Mouse (Mus musculus) subcutaneous adipose tissue, adult 2 months (tissue): ENCODE results near the gene Olfr798. TPM values are rescaled to one million over a fixed set of nuclear protein-coding genes. Genes with fewer than 3 reads are reported as not detected.

Source experiments
- polyA plus RNA-seq: library from polyadenylated mRNA; depleted of rRNA; stranded (reverse); fragments of >200 nt; gene quantifications from 2 replicates; pipeline ENCODE4 v1.2.3, GENCODE M21; 2012; ENCODE audit warnings: low replicate concordance; rRNA removed

Olfr798 gene
- polyA plus RNA-seq, result not detected in 2 replicates

DNA sequence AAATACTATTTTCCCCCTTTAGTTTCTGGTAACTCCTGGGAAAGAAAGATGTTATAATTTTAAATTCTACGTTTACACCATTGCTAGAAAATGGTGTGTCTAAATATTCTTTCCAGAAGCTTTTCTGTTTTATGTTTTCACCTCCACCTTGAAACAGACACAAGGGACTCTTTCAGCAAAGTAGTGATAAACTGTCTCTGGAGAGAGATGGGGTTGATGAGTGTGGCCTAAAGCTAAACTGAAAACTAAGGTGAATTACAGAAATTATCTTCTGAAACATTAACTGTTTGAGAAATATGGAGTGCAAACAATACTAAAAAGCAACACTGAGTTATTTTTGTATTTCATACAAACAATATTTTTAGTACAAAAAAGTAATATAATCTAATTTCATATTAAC lies at the start of gene Olfr798:
Gene Olfr798 (minus strand): TSS at position 101 of the 400 bp plus-strand sequence.

DNA sequence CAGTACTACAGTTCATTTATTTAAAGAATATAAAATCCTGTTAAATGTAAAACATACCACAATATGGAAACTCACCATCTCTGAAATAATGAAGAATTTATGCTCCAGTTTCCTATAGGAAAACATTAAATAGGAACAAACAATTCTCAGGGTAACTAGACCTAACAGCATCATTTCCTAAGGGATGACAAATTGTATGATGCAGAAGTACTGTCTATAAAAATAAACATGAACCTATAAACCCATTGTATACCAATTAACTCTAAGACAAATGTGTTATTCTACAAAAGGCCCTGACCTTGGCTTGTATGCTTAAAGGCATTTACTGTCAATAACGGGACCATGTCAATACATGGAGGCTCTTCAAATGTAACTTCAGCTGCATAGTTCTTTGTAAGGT lies 46.0 kb upstream of the Olfr798 start, which contains the start of gene Olfr801:
Gene Olfr801 (minus strand): TSS at position 101 of the 400 bp plus-strand sequence.

DNA sequence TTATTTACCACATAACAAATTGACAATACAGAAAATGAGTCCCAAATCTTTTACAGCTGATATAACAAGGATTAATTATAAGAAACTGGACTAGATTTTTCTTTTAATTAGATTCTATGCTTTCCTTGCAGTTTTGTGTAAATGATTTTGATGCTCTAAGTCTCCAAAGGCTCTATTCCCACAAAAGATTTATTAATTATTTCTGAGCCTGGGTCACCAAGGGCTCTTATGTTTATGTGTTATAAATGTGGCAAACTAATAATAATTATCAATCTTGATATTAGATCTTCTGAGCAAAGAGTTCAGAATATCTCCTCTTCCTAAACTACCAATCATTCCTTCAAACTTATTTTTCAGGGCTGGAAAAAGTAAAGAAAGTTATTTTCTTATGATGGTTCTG lies 29.7 kb upstream of the Olfr798 start, which contains the start of gene Olfr800:
Gene Olfr800 (plus strand): TSS at position 301 of the 400 bp plus-strand sequence.

DNA sequence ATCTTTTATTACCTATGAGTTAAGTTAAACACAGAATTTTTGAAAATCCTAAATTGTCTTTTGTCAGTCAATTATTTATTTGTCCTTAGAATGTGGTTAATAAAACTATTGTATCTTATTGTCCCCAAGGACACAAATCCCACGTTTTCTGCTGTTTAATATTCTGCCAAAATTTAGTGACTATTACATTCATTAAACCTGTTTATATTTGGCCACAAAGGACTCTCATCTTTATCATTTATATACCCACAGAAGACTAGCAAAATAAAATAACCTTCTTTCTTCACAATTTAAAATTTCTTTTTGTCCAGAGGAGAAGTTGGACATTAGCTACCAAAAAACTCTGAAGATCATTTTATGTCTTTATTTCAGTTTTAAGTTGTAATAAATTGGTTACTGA lies 9.4 kb upstream of the Olfr798 start, which contains the start of gene Olfr799:
Gene Olfr799 (plus strand): TSS at position 301 of the 400 bp plus-strand sequence.

DNA sequence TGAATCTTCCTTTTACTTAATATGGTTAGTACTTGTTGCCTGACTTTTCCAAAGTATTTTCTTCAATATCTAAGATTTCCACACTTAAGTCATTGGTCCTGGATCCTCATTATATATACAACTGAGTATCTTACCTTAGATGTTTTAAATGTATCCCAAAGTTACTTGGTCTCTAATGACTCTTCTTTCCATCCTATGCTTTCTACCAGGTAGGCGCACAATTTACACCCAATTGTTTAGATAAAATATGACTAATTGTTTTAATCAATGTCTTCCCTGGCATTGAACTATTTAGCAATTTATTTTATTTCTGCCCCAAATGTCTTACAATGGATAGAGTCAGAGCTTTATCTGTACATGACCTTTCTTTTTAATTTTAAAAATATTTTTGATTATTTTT lies 15.3 kb downstream of the Olfr798 start, which contains the start of gene Olfr796:
Gene Olfr796 (minus strand): TSS at position 101 of the 400 bp plus-strand sequence.

Other genes starting within 250 kb of the Olfr798 start
- gene Olfr784, start 243.9 kb downstream of the Olfr798 start, polyA plus RNA-seq, result 0.12 TPM in 1 of 2 replicates, not detected in the other
- gene Olfr785, start 222.5 kb downstream of the Olfr798 start, polyA plus RNA-seq, result not detected in 2 replicates
- gene Olfr786, start 200.6 kb downstream of the Olfr798 start, polyA plus RNA-seq, result not detected in 2 replicates
- not detected in 2 replicates for gene Olfr787, start 166.1 kb downstream of the Olfr798 start, polyA plus RNA-seq
- not detected in 2 replicates for gene Olfr788, start 156.9 kb downstream of the Olfr798 start, polyA plus RNA-seq
- gene Olfr789, start 143.2 kb downstream of the Olfr798 start, polyA plus RNA-seq, result not detected in 2 replicates
- gene Olfr790, start 129.4 kb downstream of the Olfr798 start, polyA plus RNA-seq, result not detected in 2 replicates
- not detected in 2 replicates for gene Olfr791, start 106.1 kb downstream of the Olfr798 start, polyA plus RNA-seq
- gene Olfr792, start 88.8 kb downstream of the Olfr798 start, polyA plus RNA-seq, result not detected in 2 replicates
- not detected in 2 replicates for gene Olfr794, start 60.3 kb downstream of the Olfr798 start, polyA plus RNA-seq
- gene Olfr796, start 15.4 kb downstream of the Olfr798 start, polyA plus RNA-seq, result not detected in 2 replicates
- gene Olfr799, start 9.6 kb upstream of the Olfr798 start, polyA plus RNA-seq, result not detected in 2 replicates
- not detected in 2 replicates for gene Olfr800, start 29.8 kb upstream of the Olfr798 start, polyA plus RNA-seq
- gene Olfr801, start 45.9 kb upstream of the Olfr798 start, polyA plus RNA-seq, result not detected in 2 replicates
- not detected in 2 replicates for gene Olfr802, start 60.2 kb upstream of the Olfr798 start, polyA plus RNA-seq
- not detected in 2 replicates for gene Olfr803, start 66.4 kb upstream of the Olfr798 start, polyA plus RNA-seq
- gene Olfr804, start 75.3 kb upstream of the Olfr798 start, polyA plus RNA-seq, result not detected in 2 replicates
- not detected in 2 replicates for gene Olfr805, start 101.4 kb upstream of the Olfr798 start, polyA plus RNA-seq
- gene Olfr806, start 114.0 kb upstream of the Olfr798 start, polyA plus RNA-seq, result not detected in 2 replicates
- gene Olfr807, start 129.9 kb upstream of the Olfr798 start, polyA plus RNA-seq, result not detected in 2 replicates
- gene Olfr808, start 137.5 kb upstream of the Olfr798 start, polyA plus RNA-seq, result not detected in 2 replicates
- not detected in 2 replicates for gene Olfr809, start 146.7 kb upstream of the Olfr798 start, polyA plus RNA-seq
- gene Olfr810, start 167.0 kb upstream of the Olfr798 start, polyA plus RNA-seq, result not detected in 2 replicates
- not detected in 2 replicates for gene Olfr811, start 176.5 kb upstream of the Olfr798 start, polyA plus RNA-seq
- not detected in 2 replicates for gene Olfr812, start 218.2 kb upstream of the Olfr798 start, polyA plus RNA-seq
- gene Olfr813, start 227.4 kb upstream of the Olfr798 start, polyA plus RNA-seq, result not detected in 2 replicates